Mouse (Mus musculus) heart, adult 2 months (tissue): Measurements from ENCODE around the gene Smim9.

ENCODE experiments used
- CTCF ChIP-seq: fragments of 200-600 bp; IDR thresholded peaks from 2 replicates; pipeline ENCODE4 v1.8.1; 2022; ENCODE audit warnings: antibody characterized with exemption, mild to moderate bottlenecking, moderate library complexity
- EP300 ChIP-seq: fragments of 200-500 bp; IDR thresholded peaks from 2 replicates; pipeline ENCODE4 v1.6.1; 2011; ENCODE audit warnings: low read depth, low read length, control low read depth; ENCODE audit not compliant: insufficient read depth
- POLR2A ChIP-seq: fragments of 200-500 bp; IDR thresholded peaks from 2 replicates; pipeline ENCODE4 v1.6.1; 2011; ENCODE audit warnings: mild to moderate bottlenecking, low read depth, low read length, control low read depth; ENCODE audit not compliant: insufficient read depth

- TF ChIP-seq CTCF (no peak), POLR2A (no peak), EP300 (no peak)
These were observed 26.6 kb downstream of the Smim9 start for GRCm38 (mm10) chrX:75136938-75137337.
